Mouse (Mus musculus) v-Abl transformed pro-B cells (cell line): Measurements from ENCODE around the gene Dleu7.

Experiments
- in situ Hi-C, 2 experiments: fragments of 400-800 bp; cut with MboI; formaldehyde crosslinking; loops; one replicate each; pipeline ENCODE4 v1.15.1; 2025; ENCODE audit not compliant: unreplicated experiment in 2 of 2

Dleu7 gene

GRCm38 (mm10) chr14:62291406-62291987 lies 1.4 kb downstream of the Dleu7 start:
- in situ Hi-C loops = no loop called here

GRCm38 (mm10) chr14:62288731-62289130 lies 4.1 kb downstream of the Dleu7 start:
- in situ Hi-C loops = no loop called here

- in situ Hi-C loops = no loop called here
Observed at GRCm38 (mm10) chr14:62282974-62283373, 9.9 kb downstream of the Dleu7 start.

GRCm38 (mm10) chr14:62273604-62274003 lies 19.2 kb downstream of the Dleu7 start:
- in situ Hi-C loops = no loop called here

- in situ Hi-C loops = no loop called here
Observed at GRCm38 (mm10) chr14:62270698-62271396, 22.0 kb downstream of the Dleu7 start.

- in situ Hi-C loops = loop anchor here (10.0 kb wide), 2 partner anchors 66 to 214 kb away; no protein-coding TSS in a partner anchor
Observed at GRCm38 (mm10) chr14:62258978-62259536, 33.8 kb downstream of the Dleu7 start.

- in situ Hi-C loops = loop anchor here (10.0 kb wide), 2 partner anchors 67 to 213 kb away; no protein-coding TSS in a partner anchor
Observed at GRCm38 (mm10) chr14:62258125-62258524, 34.7 kb downstream of the Dleu7 start.

- in situ Hi-C loops = loop anchor here (10.0 kb wide), 2 partner anchors 69 to 211 kb away; no protein-coding TSS in a partner anchor
Observed at GRCm38 (mm10) chr14:62256066-62256465, 36.8 kb downstream of the Dleu7 start.

- in situ Hi-C loops = loop anchor here (5.0 to 10.0 kb wide), 7 partner anchors 68 to 922 kb away; partner anchors contain the start of gene Gucy1b2 (in 2 of the 2)
Observed at GRCm38 (mm10) chr14:62254371-62254770, 38.5 kb downstream of the Dleu7 start.

GRCm38 (mm10) chr14:62251999-62252398 lies 40.8 kb downstream of the Dleu7 start:
- in situ Hi-C loops = loop anchor here (5.0 to 10.0 kb wide), 7 partner anchors 70 to 920 kb away; partner anchors contain the start of gene Gucy1b2 (in 2 of the 2)

GRCm38 (mm10) chr14:62250046-62250445 lies 42.8 kb downstream of the Dleu7 start:
- in situ Hi-C loops = loop anchor here (5.0 to 10.0 kb wide), 7 partner anchors 72 to 918 kb away; partner anchors contain the start of gene Gucy1b2 (in 2 of the 2)

- in situ Hi-C loops = no loop called here
Observed at GRCm38 (mm10) chr14:62249251-62249650, 43.6 kb downstream of the Dleu7 start.

- in situ Hi-C loops = no loop called here
Observed at GRCm38 (mm10) chr14:62248796-62249195, 44.1 kb downstream of the Dleu7 start.

- in situ Hi-C loops = no loop called here
Observed at GRCm38 (mm10) chr14:62248345-62248744, 44.5 kb downstream of the Dleu7 start.

- in situ Hi-C loops = no loop called here
Observed at GRCm38 (mm10) chr14:62245557-62245956, 47.3 kb downstream of the Dleu7 start.

GRCm38 (mm10) chr14:62243530-62243929 lies 49.3 kb downstream of the Dleu7 start:
- in situ Hi-C loops = no loop called here

- in situ Hi-C loops = loop anchor here in 1 of 2 experiments (10.0 kb wide), 1 partner anchor 181 kb away; no protein-coding TSS in a partner anchor
Observed at GRCm38 (mm10) chr14:62235969-62236368, 56.9 kb downstream of the Dleu7 start.

- in situ Hi-C loops = loop anchor here in 1 of 2 experiments (10.0 kb wide), 1 partner anchor 180 kb away; no protein-coding TSS in a partner anchor
Observed at GRCm38 (mm10) chr14:62235214-62235613, 57.6 kb downstream of the Dleu7 start.

GRCm38 (mm10) chr14:62230968-62231367 lies 61.9 kb downstream of the Dleu7 start:
- in situ Hi-C loops = loop anchor here in 1 of 2 experiments (10.0 kb wide), 1 partner anchor 176 kb away; no protein-coding TSS in a partner anchor

- in situ Hi-C loops = no loop called here
Observed at GRCm38 (mm10) chr14:62227101-62227500, 65.7 kb downstream of the Dleu7 start.

- in situ Hi-C loops = no loop called here
Observed at GRCm38 (mm10) chr14:62226576-62227047, 66.2 kb downstream of the Dleu7 start.
